Mouse (Mus musculus) heart, embryonic 15.5 days (tissue): ENCODE measurements around the gene Lrrc8d. TPM values are rescaled to one million over a fixed set of nuclear protein-coding genes. Genes with fewer than 3 reads are reported as not detected.
A peak's percentile ranks its signal among the peaks of the same experiment; 100 is the strongest.
"Not testable (repeated sequence)": the region's sequence is repeated elsewhere in the genome, so short reads cannot be mapped to it uniquely, and the experiment has no call there.

Source experiments
- ATAC-seq: fragments of 200-750 bp; cut with Nextera tagmentation; replicated peaks from 2 replicates; pipeline ENCODE4 v1.8.0; 2017; ENCODE audit warnings: low read depth, moderate TSS enrichment; ENCODE audit not compliant: insufficient number of reproducible peaks, insufficient read depth, low FRiP score
- H3K27ac ChIP-seq: fragments of 300-500 bp; sonication (generic); 2 replicates; pipeline ENCODE4 v1.5.1; 2015; ENCODE audit warnings: mild to moderate bottlenecking, inconsistent platforms
- H3K27me3 ChIP-seq: fragments of 300-500 bp; sonication (generic); 2 replicates; pipeline ENCODE4 v1.6.1; 2015; ENCODE audit warnings: inconsistent platforms
- H3K36me3 ChIP-seq: fragments of 300-500 bp; sonication (generic); 2 replicates; pipeline ENCODE4 v1.6.1; 2015; ENCODE audit warnings: mild to moderate bottlenecking, inconsistent platforms
- H3K4me1 ChIP-seq: fragments of 300-500 bp; sonication (generic); replicated peaks from 2 replicates; pipeline ENCODE4 v1.6.1; 2015; ENCODE audit warnings: inconsistent platforms
- H3K4me2 ChIP-seq: fragments of 300-500 bp; sonication (generic); 2 replicates; pipeline ENCODE4 v1.6.1; 2015; ENCODE audit warnings: inconsistent platforms, mild to moderate bottlenecking, moderate library complexity
- H3K4me3 ChIP-seq: fragments of 300-500 bp; sonication (generic); 2 replicates; pipeline ENCODE4 v1.5.1; 2015; ENCODE audit warnings: mild to moderate bottlenecking, inconsistent platforms
- H3K9ac ChIP-seq: fragments of 300-500 bp; sonication (generic); 2 replicates; pipeline ENCODE4 v1.6.1; 2015; ENCODE audit warnings: mild to moderate bottlenecking, inconsistent platforms
- H3K9me3 ChIP-seq: fragments of 300-500 bp; sonication (generic); replicated peaks from 2 replicates; pipeline ENCODE4 v1.6.1; 2016; ENCODE audit warnings: inconsistent platforms
- WGBS: fragments of 180-500 bp; shearing (Covaris S2); methylation state at CpG from one replicate; pipeline ENCODE4 v1.1.7; 2015; ENCODE audit warnings: mixed read lengths; 5-methylcytosine and 5-hydroxymethylcytosine counted together
- polyA plus RNA-seq: library from polyadenylated mRNA; unstranded; fragments of >200 nt; fragmentation: Nextera tagmentation; extraction: Ambion mirVana; gene quantifications from 2 replicates; pipeline ENCODE4 v1.2.1, GENCODE M21; 2015

The Lrrc8d gene
- polyA plus RNA-seq, 1 experiment from 2014 or later, result 7.4 TPM

DNA sequence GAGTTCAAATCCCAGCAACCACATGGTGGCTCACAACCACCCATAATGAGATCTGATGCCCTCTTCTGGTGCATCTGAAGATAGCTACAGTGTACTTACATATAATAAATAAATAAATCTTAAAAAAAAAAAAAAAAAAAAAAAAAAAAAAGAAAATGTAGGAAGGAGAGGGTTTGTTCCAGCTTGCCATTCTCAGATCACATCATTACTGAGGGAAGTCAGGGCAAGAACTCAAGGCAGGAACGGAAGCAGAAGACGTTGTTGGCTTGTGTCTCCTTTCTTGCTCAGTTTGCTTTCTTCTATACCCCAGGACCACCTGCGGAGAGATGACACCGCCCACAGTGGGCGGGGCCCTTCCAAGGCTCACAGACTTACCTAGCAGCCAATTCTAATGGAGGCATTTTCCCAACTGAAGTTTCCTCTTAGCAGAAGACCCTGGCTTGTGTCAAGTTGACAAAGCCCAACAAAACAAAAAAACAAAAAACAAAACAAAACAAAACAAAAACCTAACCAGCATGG, 165.4 kb downstream of the Lrrc8d start:
- H3K36me3 ChIP-seq, H3K4me3 ChIP-seq, H3K27ac ChIP-seq, H3K27me3 ChIP-seq, ATAC-seq, H3K9me3 ChIP-seq, H3K4me2 ChIP-seq, H3K9ac ChIP-seq: not testable (repeated sequence)
- peaks cover 13% of the 10 kb centered on the region for H3K4me1 ChIP-seq
- 60% methylated on average over 5 of the region's 5 CpGs for WGBS

DNA sequence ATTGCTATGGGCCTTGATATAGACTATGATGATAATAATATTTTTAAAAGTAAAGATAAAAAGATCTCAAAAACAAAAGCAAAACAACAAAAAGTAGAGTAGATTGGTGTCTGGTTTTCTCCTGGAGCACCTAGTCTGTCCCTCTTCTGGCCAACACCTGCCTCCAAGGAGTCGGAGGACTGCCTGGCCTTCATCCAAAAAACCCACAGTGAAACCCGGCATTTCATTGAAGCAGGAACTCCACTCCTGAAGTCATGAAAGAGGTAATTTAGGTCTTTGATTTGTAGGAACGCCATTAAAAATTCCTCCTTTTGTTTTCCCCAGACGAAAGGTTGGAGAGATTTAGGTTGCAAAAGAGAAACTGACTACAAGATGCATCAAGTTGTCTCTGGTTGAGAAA, 167.7 kb downstream of the Lrrc8d start:
- Histone ChIP-seq H3K27ac (peak overlapping the region; percentile 46; the same call in 1 of the 2 replicates), H3K9me3 (no peaks in the 10 kb centered on the region), H3K27me3 (no peaks in the 10 kb centered on the region), H3K36me3 (no peaks in the 10 kb centered on the region), H3K4me3 (no peak overlapping the region), H3K4me2 (peak overlapping the region; percentile 28), H3K4me1 (peaks cover 13% of the 10 kb centered on the region), H3K9ac (no peak overlapping the region)
- 35% methylated on average over 4 of the region's 4 CpGs for WGBS
- no peak for ATAC-seq

DNA sequence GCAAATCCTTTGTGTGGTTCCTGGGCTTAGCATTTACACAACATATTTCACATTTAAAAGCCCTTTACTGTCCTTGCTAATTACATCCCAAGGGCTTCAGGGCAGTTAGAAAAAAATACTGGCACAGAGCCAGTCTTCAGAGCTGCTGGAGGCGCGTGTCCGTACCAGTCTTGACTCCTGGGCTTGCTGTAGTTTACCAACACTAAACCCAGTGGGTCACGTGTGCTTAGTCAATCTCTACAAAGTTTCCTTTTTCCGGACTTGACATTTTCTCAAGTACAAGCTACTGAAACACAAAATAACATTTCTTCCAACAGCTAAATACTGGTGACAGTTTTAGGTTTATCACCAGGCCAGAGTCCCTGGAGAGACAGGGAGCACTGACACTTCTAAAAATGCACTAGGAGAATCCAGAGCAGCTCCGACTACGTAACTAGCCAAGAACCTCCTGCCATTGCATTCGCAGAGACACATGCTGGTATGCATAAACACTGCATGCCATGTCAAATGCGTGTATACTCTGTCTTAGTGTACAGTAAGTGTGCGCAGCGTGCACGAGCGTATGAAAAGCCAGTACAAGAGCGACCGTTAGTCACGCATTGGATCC, 168.2 kb downstream of the Lrrc8d start:
- 49% methylated on average over 16 of the region's 16 CpGs for WGBS
- Histone ChIP-seq H3K27ac (peak overlapping the region; percentile 46), H3K9me3 (no peaks in the 10 kb centered on the region), H3K36me3 (no peaks in the 10 kb centered on the region), H3K27me3 (no peaks in the 10 kb centered on the region), H3K4me1 (peaks cover 14% of the 10 kb centered on the region), H3K4me3 (no peak overlapping the region; the same call in 1 of the 2 replicates), H3K4me2 (peak overlapping the region; percentile 28), H3K9ac (no peak overlapping the region)
- peak; percentile 56; the same call in 1 of the 2 replicates for ATAC-seq

DNA sequence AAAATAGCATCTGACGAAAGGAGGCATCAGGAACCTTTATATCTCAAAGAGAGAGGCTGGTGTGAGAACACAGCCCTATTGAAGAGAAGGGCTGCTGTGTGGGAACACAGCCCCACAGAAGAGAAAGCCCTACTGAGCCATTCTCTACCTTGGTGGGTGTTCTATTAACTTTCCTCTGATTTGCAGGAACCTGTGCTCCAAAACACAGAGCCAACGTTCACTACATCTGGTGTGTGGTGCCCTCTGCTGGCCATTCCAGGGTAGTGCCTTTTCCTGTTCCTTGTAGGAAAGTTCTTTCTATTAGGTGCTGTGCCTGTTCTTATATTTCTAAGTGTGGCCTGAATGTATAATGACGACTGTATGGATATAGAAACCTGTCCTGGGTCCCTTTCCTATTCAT, 168.8 kb downstream of the Lrrc8d start:
- peaks cover 15% of the 10 kb centered on the region for H3K4me1 ChIP-seq
- ATAC-seq, result no peak; the same call in 1 of the 2 replicates
- no peak overlapping the region for H3K4me3 ChIP-seq
- peak overlapping the region; percentile 28; the same call in 1 of the 2 replicates for H3K4me2 ChIP-seq
- no peak overlapping the region for H3K9ac ChIP-seq
- H3K27me3 ChIP-seq, result no peaks in the 10 kb centered on the region
- no peaks in the 10 kb centered on the region for H3K9me3 ChIP-seq
- 27% methylated on average over 3 of the region's 3 CpGs for WGBS
- H3K27ac ChIP-seq, result peak overlapping the region; percentile 46
- no peaks in the 10 kb centered on the region for H3K36me3 ChIP-seq

DNA sequence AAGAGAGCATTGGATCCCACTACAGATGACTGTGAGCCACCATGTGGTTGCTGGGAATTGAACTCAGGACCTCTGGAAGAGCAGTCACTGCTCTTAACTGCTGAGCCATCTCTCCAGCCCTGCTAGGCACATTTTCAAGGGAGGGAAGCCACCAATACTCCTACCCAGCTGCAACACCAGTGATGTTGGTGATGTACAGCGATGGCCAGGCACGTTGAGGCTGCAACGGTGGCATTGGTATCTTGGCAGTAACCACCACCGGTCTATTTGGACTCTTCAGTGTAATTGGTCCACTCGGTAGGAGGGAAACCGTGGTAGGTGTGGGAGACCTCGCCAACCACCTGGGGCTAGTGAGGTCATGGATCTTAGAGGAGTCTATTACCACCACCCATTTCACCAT, 170.0 kb downstream of the Lrrc8d start:
- H3K36me3 ChIP-seq, result no peaks in the 10 kb centered on the region
- WGBS, result 81% methylated on average over 7 of the region's 7 CpGs
- H3K4me3 ChIP-seq, result no peak overlapping the region
- H3K9ac ChIP-seq, result no peak overlapping the region
- no peaks in the 10 kb centered on the region for H3K9me3 ChIP-seq
- peaks cover 15% of the 10 kb centered on the region for H3K4me1 ChIP-seq
- H3K27ac ChIP-seq, result no peak overlapping the region
- ATAC-seq, result no peak
- no peak overlapping the region for H3K4me2 ChIP-seq
- no peaks in the 10 kb centered on the region for H3K27me3 ChIP-seq

DNA sequence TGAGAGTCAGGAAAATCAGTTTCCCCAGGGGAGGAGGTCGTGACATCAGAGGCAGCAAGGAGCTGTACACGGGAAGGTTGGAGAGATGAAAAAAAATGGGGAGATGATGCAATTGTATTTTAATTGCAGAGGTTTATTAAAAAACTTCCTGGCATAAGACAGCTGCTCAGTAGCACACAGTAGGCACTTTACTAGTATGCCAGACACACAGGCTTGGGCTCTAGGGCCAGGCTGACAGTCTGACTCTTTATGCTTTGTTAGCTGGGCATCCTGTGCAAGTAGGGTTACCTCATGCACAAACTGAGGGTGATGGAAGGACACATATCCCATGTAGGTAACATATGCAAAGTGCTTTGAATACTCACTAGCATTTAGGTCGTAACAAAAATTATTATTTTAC, 171.4 kb downstream of the Lrrc8d start:
- no peak overlapping the region for H3K9ac ChIP-seq

DNA sequence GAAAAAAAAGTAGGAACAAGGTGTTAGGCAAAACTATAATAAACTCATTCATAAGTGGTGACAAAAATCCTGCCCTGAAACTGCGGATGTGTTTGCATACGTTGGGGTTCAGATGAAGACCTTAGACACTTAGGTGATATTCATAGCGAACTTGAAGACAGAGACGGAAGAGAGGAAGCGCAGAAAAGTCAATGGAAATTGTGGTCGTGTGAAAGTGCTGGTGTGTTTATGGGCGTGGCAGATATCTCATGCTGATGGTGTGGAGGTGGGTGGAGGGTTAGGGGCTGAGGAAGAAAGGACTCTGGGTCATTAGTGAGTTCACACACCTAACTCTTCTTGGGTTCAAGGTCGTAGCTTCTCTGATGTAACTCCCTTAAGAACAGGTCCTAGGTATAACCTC, 172.4 kb downstream of the Lrrc8d start:
- Histone ChIP-seq H3K9me3 (no peaks in the 10 kb centered on the region), H3K4me3 (no peak overlapping the region), H3K4me2 (no peak overlapping the region), H3K4me1 (peaks cover 20% of the 10 kb centered on the region), H3K27ac (no peak overlapping the region), H3K27me3 (no peaks in the 10 kb centered on the region), H3K9ac (no peak overlapping the region), H3K36me3 (no peaks in the 10 kb centered on the region)
- ATAC-seq, result no peak
- WGBS, result 78% methylated on average over 8 of the region's 8 CpGs

More for the DNA sequence above, 171.4 kb downstream of the Lrrc8d start:
- ATAC-seq, result no peak
- Histone ChIP-seq H3K27ac (no peak overlapping the region), H3K9me3 (no peaks in the 10 kb centered on the region), H3K27me3 (no peaks in the 10 kb centered on the region), H3K4me3 (no peak overlapping the region), H3K4me2 (no peak overlapping the region), H3K4me1 (peaks cover 20% of the 10 kb centered on the region), H3K36me3 (no peaks in the 10 kb centered on the region)
- 72% methylated on average over 3 of the region's 3 CpGs for WGBS

DNA sequence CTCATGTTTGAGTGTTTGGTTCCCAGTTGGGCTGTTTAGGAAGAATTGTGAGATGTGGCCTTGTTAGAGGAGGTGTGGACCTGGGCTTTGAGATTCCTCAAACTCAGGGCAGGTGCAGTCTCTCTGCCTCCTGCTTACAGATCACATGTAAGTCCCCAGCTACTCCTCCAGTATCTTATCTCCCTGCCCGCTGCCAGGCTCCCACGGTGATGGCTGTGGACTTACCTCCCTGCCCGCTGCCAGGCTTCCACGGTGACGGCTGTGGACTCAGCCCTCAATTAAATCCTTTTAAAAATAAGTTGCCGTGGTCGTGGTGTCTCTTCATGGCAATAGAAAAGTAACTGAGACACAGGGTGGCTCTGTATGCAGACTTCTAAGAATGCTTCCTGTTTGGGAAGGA, 173.1 kb downstream of the Lrrc8d start:
- H3K4me2 ChIP-seq, result no peak overlapping the region
- H3K9ac ChIP-seq, result no peak overlapping the region
- ATAC-seq, result no peak
- no peaks in the 10 kb centered on the region for H3K27me3 ChIP-seq
- H3K27ac ChIP-seq, result no peak overlapping the region
- no peak overlapping the region for H3K4me3 ChIP-seq
- 40% methylated on average over 7 of the region's 7 CpGs for WGBS
- H3K4me1 ChIP-seq, result peaks cover 17% of the 10 kb centered on the region
- H3K9me3 ChIP-seq, result no peaks in the 10 kb centered on the region
- no peaks in the 10 kb centered on the region for H3K36me3 ChIP-seq

DNA sequence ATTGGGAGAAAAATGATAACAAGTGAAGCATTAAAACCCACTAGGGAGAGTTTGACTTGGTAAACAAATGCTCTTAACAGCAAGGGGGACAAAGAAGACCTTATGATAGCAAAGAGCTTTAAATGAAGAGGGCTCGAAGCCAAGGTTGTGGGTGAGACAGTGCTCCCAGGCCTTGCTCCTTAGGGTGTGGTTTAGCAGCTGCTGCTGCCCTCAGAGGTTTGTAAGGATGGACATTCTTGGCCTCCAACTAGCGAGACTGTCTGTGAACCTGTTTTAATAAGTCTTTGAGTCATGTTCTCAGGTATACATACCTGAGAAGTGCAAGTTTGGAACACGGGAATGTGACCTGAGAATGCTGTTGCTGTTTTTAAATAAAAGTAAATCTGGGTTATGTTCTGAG, 174.0 kb downstream of the Lrrc8d start:
- no peak overlapping the region for H3K4me3 ChIP-seq
- 71% methylated on average over 3 of the region's 3 CpGs for WGBS
- no peaks in the 10 kb centered on the region for H3K27me3 ChIP-seq
- ATAC-seq, result no peak
- no peaks in the 10 kb centered on the region for H3K36me3 ChIP-seq
- no peak overlapping the region for H3K4me2 ChIP-seq
- no peak overlapping the region for H3K27ac ChIP-seq
- H3K9me3 ChIP-seq, result no peaks in the 10 kb centered on the region
- peaks cover 19% of the 10 kb centered on the region for H3K4me1 ChIP-seq
- H3K9ac ChIP-seq, result no peak overlapping the region

DNA sequence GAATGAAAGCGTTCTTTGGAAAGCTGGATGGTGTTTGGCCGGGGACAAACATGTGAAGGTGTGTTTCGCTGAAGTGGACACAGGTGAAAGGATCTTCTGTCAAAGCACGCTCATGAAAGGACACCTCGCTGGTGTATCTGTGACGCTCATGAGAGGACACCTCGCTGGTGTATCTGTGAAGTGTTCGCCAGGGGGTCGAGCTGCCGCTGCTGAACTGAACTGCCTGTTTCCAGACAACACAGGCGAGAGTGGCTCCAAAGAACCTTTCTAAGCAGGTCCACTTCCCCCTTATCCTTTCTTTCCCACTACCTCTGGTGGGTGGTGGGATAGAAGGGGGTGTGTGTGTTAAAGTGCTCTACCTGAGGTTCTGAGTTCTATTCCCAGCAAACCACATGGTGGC, 174.7 kb downstream of the Lrrc8d start:
- Histone ChIP-seq H3K4me2 (no peak overlapping the region), H3K9me3 (no peaks in the 10 kb centered on the region), H3K4me3 (no peak overlapping the region), H3K4me1 (peaks cover 23% of the 10 kb centered on the region), H3K36me3 (no peaks in the 10 kb centered on the region), H3K27ac (no peak overlapping the region), H3K27me3 (no peaks in the 10 kb centered on the region), H3K9ac (no peak overlapping the region)
- no peak for ATAC-seq
- WGBS, result 95% methylated on average over 11 of the region's 11 CpGs

DNA sequence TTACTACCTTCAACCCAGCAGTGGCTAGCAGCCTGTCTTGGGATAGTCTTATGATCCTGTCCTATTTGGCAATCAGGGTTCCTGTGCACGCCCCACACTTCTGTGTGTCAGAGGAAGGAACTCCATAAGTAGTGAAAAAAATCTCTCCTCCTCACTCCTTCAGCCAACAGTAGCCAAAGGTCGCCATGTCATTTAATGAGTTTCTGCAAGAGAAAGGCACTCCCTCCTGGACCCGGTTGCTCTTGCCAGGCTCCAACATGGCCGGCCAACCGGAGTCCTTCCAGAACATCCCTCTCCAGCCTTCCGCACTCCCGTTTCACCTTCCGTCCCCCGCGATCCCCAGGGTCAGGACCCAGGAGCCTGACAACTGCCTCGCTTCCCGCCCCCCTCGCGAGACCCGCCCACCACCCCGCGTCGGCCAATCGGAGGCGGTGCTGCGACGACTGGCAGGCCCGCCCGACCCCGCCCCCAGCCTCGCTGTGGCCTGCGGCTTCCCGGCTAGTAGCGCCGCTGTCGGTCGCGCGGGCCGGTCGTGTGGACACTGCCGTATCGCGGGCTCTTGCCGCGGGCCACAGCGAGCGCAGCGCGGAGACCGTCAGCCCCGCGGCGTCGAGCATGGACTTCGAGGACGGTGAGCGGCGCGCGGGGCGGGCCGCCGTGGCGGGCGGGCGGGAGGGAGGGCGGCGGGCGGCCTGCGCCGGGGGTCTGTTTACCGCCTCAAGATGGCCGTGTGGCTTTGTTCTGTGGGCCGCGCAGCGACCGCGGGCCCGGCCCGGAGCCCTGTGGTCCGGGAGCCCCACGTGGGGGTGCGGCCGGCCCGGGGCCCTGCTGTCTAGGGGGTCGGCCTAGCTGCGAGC, 176.5 kb downstream of the Lrrc8d start, which contains the start of gene Zfp326:
Zfp326 (plus strand) TSS at position 498 of the 857 bp plus-strand sequence.
- H3K4me3 ChIP-seq, result peak within 1 kb of the TSS; percentile 90
- H3K9ac ChIP-seq, result peak within 1 kb of the TSS; percentile 97
- H3K27me3 ChIP-seq, result no peaks in the 10 kb centered on the region
- under 1% methylated on average over 52 of the region's 83 CpGs for WGBS
- no peaks in the 10 kb centered on the region for H3K9me3 ChIP-seq
- peak within 1 kb of the TSS; percentile 66 for H3K4me2 ChIP-seq
- peaks cover 32% of the 10 kb centered on the region for H3K4me1 ChIP-seq
- peak; percentile 96 for ATAC-seq
- peak within 1 kb of the TSS; percentile 91 for H3K27ac ChIP-seq
- H3K36me3 ChIP-seq, result no peaks in the 10 kb centered on the region
